Mouse (Mus musculus) E14TG2a.4 (cell line): ENCODE data around the gene Gm13102.
"Not testable (repeated sequence)": the region's sequence is repeated elsewhere in the genome, so short reads cannot be mapped to it uniquely, and the experiment has no call there.

Source experiments
- CTCF ChIP-seq: conservative IDR thresholded peaks from 2 replicates; pipeline ENCODE4 v1.5.1; 2014; ENCODE audit warnings: low read length
- NANOG ChIP-seq: IDR thresholded peaks from 2 replicates; pipeline ENCODE4 v1.6.1; 2014; ENCODE audit warnings: borderline replicate concordance, low read length, mixed read lengths
- POU5F1 ChIP-seq: IDR thresholded peaks from 2 replicates; pipeline ENCODE4 v1.6.1; 2014; ENCODE audit warnings: low read length, borderline replicate concordance

DNA sequence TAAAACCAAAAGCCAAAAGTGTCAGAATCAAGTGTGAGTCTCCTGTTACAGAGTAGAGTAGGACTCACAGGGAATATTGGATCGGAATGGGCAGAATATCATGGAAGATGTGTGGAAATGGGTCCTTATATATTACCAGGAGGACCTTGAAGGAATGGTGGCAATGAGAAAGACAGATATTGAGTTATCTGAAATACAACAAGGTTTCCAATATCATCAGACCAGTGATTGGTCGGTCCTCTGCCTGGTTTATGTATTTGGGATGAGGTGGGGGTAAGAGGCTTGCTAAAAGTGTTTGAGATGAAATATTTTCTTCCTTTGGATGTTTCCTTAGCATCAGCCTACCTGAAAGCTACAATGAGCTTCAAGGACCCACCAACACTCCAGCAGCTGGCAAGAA is at the start of gene Gm13102:
- not testable (repeated sequence) for TF ChIP-seq CTCF, POU5F1, NANOG
